Mouse (Mus musculus) heart, adult 2 months (tissue): ENCODE data around the gene Fbxw10.

Experiments
- CTCF ChIP-seq: fragments of 200-600 bp; IDR thresholded peaks from 2 replicates; pipeline ENCODE4 v1.8.1; 2022; ENCODE audit warnings: antibody characterized with exemption, mild to moderate bottlenecking, moderate library complexity
- EP300 ChIP-seq: fragments of 200-500 bp; IDR thresholded peaks from 2 replicates; pipeline ENCODE4 v1.6.1; 2011; ENCODE audit warnings: low read depth, low read length, control low read depth; ENCODE audit not compliant: insufficient read depth
- POLR2A ChIP-seq: fragments of 200-500 bp; IDR thresholded peaks from 2 replicates; pipeline ENCODE4 v1.6.1; 2011; ENCODE audit warnings: mild to moderate bottlenecking, low read depth, low read length, control low read depth; ENCODE audit not compliant: insufficient read depth

- TF ChIP-seq EP300 (no peak), CTCF (no peak), POLR2A (no peak)
Measured at GRCm38 (mm10) chr11:62853334-62853733, 6.5 kb downstream of the Fbxw10 start.
